Mouse (Mus musculus): ENCODE data around the gene Hck.

Hck gene

GRCm38 (mm10) chr2:153151026-153151425 is 42.8 kb downstream of the Hck start:
- no peak for DNase-seq (ENCODE audit: low read depth, low spot score)

GRCm38 (mm10) chr2:153151926-153152665 is 43.8 kb downstream of the Hck start:
- no peak for DNase-seq (ENCODE audit: low read depth, low spot score)

GRCm38 (mm10) chr2:153153033-153153450 is 44.8 kb downstream of the Hck start:
- no peak for DNase-seq (ENCODE audit: low read depth, low spot score)

- DNase-seq (ENCODE audit: low read depth, low spot score): no peak
Measured at GRCm38 (mm10) chr2:153157270-153157669, 49.0 kb downstream of the Hck start.

- DNase-seq (ENCODE audit: low read depth, low spot score): no peak
Measured at GRCm38 (mm10) chr2:153160133-153160532, 51.9 kb downstream of the Hck start.

GRCm38 (mm10) chr2:153160844-153161683 is 52.8 kb downstream of the Hck start, which contains the start of gene Tm9sf4:
TSS of gene Tm9sf4 (plus strand) at chr2:153161303.
- peak; percentile 62 for DNase-seq (ENCODE audit: low read depth, low spot score)

- no peak for DNase-seq (ENCODE audit: low read depth, low spot score)
Measured at GRCm38 (mm10) chr2:153161684-153162080, 53.4 kb downstream of the Hck start.

- no peak for DNase-seq (ENCODE audit: low read depth, low spot score)
Measured at GRCm38 (mm10) chr2:153167136-153167535, 58.9 kb downstream of the Hck start.

GRCm38 (mm10) chr2:153168134-153168820 is 60.0 kb downstream of the Hck start:
- peak; percentile 72 for DNase-seq (ENCODE audit: low read depth, low spot score)

GRCm38 (mm10) chr2:153170490-153171224 is 62.4 kb downstream of the Hck start:
- no peak for DNase-seq (ENCODE audit: low read depth, low spot score)

GRCm38 (mm10) chr2:153171966-153172365 is 63.7 kb downstream of the Hck start:
- DNase-seq (ENCODE audit: low read depth, low spot score): no peak

- DNase-seq (ENCODE audit: low read depth, low spot score): no peak
Measured at GRCm38 (mm10) chr2:153175995-153176570, 67.8 kb downstream of the Hck start.

GRCm38 (mm10) chr2:153177188-153177587 is 68.9 kb downstream of the Hck start:
- no peak for DNase-seq (ENCODE audit: low read depth, low spot score)

- DNase-seq (ENCODE audit: low read depth, low spot score): no peak
Measured at GRCm38 (mm10) chr2:153179126-153179860, 71.0 kb downstream of the Hck start.

- no peak for DNase-seq (ENCODE audit: low read depth, low spot score)
Measured at GRCm38 (mm10) chr2:153179961-153180360, 71.7 kb downstream of the Hck start.

GRCm38 (mm10) chr2:153186176-153186591 is 77.9 kb downstream of the Hck start:
- DNase-seq (ENCODE audit: low read depth, low spot score): no peak

- no peak for DNase-seq (ENCODE audit: low read depth, low spot score)
Measured at GRCm38 (mm10) chr2:153187848-153188247, 79.6 kb downstream of the Hck start.

- DNase-seq (ENCODE audit: low read depth, low spot score): no peak
Measured at GRCm38 (mm10) chr2:153191242-153191641, 83.0 kb downstream of the Hck start.

- no peak for DNase-seq (ENCODE audit: low read depth, low spot score)
Measured at GRCm38 (mm10) chr2:153194255-153194654, 86.0 kb downstream of the Hck start.

- no peak for DNase-seq (ENCODE audit: low read depth, low spot score)
Measured at GRCm38 (mm10) chr2:153198485-153198884, 90.2 kb downstream of the Hck start.

Measured in WW6 (cell line).